Mouse (Mus musculus) ES-E14 (cell line): ENCODE measurements around the gene Tmed9.

Experiments
- CHD2 ChIP-seq: IDR thresholded peaks from 2 replicates; pipeline ENCODE4 v1.6.1; 2014; ENCODE audit warnings: mild to moderate bottlenecking, low read depth, low read length, inconsistent platforms
- MAFK ChIP-seq: IDR thresholded peaks from 2 replicates; pipeline ENCODE4 v1.6.1; 2014; ENCODE audit warnings: mild to moderate bottlenecking, low read depth, low read length, inconsistent platforms; ENCODE audit not compliant: insufficient read depth
- ZC3H11A ChIP-seq: IDR thresholded peaks from 2 replicates; pipeline ENCODE4 v1.6.1; 2012; ENCODE audit warnings: low read depth, mild to moderate bottlenecking, inconsistent platforms, low read length, borderline replicate concordance
- ZNF384 ChIP-seq: IDR thresholded peaks from 2 replicates; pipeline ENCODE4 v1.6.1; 2012; ENCODE audit warnings: low read depth, low read length, inconsistent platforms

- TF ChIP-seq ZC3H11A = no peak
- no peak for TF ChIP-seq CHD2
- no peak for TF ChIP-seq ZNF384
- TF ChIP-seq MAFK = no peak
Observed at GRCm38 (mm10) chr13:55575932-55576331, 2.4 kb downstream of the Tmed9 start.
